Mouse (Mus musculus): Measurements from ENCODE around the gene Phc2. TPM values are rescaled to one million over a fixed set of nuclear protein-coding genes. Genes with fewer than 3 reads are reported as not detected.

The Phc2 gene
- polyA plus RNA-seq, 1 experiment from 2014 or later, result 27.1 TPM

GRCm38 (mm10) chr4:128751006-128751405, 96.5 kb downstream of the Phc2 start:
- DNase-seq (ENCODE audit: low spot score) (peak; percentile 36), ATAC-seq (ENCODE audit: low FRiP score, low TSS enrichment) (no peak)
- Histone ChIP-seq H3K36me3 (ENCODE audit: control insufficient read depth, insufficient read depth, low read length) (peaks cover 47% of the 10 kb centered on the region), H3K9me3 (ENCODE audit: control insufficient read depth, low read length) (no peaks in the 10 kb centered on the region), H3K4me3 (ENCODE audit: low read depth, low read length) (no peak overlapping the region), H3K27me3 (ENCODE audit: control insufficient read depth, insufficient read depth, low read length) (no peaks in the 10 kb centered on the region), H3K4me1 (replicated peaks; ENCODE audit: control insufficient read depth, insufficient read depth) (no peaks in the 10 kb centered on the region), H3K4me2 (replicated peaks; ENCODE audit: low read depth) (no peak overlapping the region), H3K27ac (replicated peaks) (no peak overlapping the region), H3K9ac (ENCODE audit: low read length) (no peak overlapping the region)
- TF ChIP-seq CTCF (IDR thresholded peaks at IDR 0.05; ENCODE audit: low read depth) (peak; percentile 62), EP300 (optimal IDR thresholded peaks at IDR 0.05) (no peak)
- WGBS, result 60% methylated on average over 5 of the region's 5 CpGs

DNA sequence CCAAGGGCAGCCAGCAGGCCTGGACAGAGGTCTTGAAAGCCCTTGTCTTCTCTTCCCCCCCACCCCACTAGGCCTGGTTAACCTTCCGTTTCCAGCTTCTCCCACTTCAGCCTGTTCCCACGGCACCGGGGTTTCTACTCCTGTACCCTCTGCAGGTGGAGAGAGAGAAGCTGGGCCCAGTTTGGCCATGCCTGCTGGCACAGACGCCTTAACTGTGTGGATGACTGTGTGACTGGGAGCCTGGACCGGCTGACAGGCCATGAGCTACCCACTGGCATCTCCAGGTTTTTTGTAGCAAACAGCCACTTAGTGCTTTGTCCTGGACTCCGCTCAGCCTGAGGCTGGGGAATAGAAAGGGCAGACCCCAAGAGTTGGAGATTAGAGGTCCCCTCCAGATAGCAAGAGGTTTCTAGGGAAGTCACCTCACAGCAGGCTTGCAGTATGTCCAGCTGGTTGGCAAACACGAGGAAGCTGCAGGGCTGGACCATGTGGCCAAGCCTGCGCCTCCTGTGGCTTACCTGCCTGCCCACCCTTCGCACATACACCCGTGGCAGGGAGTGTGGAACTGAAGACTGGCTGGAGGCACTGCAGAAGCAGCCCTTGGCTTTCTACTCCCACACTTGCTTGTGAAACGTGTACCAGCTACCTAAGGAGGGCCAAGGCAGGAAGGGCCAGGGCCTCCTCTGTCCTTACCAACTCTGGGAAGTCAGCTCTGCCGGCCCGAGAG, 97.7 kb downstream of the Phc2 start:
- no peak overlapping the region for H3K27ac ChIP-seq (replicated peaks)
- 84% methylated on average over 13 of the region's 13 CpGs for WGBS
- no peak overlapping the region for H3K4me2 ChIP-seq (replicated peaks; ENCODE audit: low read depth)
- TF ChIP-seq EP300 (optimal IDR thresholded peaks at IDR 0.05), result no peak
- TF ChIP-seq CTCF (IDR thresholded peaks at IDR 0.05; ENCODE audit: low read depth), result no peak
- no peaks in the 10 kb centered on the region for H3K9me3 ChIP-seq (ENCODE audit: control insufficient read depth, low read length)
- ATAC-seq (ENCODE audit: low FRiP score, low TSS enrichment) (no peak), DNase-seq (ENCODE audit: low spot score) (no peak)
- H3K4me3 ChIP-seq (ENCODE audit: low read depth, low read length), result no peak overlapping the region
- H3K36me3 ChIP-seq (ENCODE audit: control insufficient read depth, insufficient read depth, low read length), result peaks cover 39% of the 10 kb centered on the region
- no peak overlapping the region for H3K9ac ChIP-seq (ENCODE audit: low read length)
- no peaks in the 10 kb centered on the region for H3K27me3 ChIP-seq (ENCODE audit: control insufficient read depth, insufficient read depth, low read length)
- no peaks in the 10 kb centered on the region for H3K4me1 ChIP-seq (replicated peaks; ENCODE audit: control insufficient read depth, insufficient read depth)

GRCm38 (mm10) chr4:128753571-128753970, 99.1 kb downstream of the Phc2 start:
- no peak overlapping the region for H3K27ac ChIP-seq (replicated peaks)
- ATAC-seq (ENCODE audit: low FRiP score, low TSS enrichment), result no peak
- WGBS, result 91% methylated on average over 7 of the region's 7 CpGs

DNA sequence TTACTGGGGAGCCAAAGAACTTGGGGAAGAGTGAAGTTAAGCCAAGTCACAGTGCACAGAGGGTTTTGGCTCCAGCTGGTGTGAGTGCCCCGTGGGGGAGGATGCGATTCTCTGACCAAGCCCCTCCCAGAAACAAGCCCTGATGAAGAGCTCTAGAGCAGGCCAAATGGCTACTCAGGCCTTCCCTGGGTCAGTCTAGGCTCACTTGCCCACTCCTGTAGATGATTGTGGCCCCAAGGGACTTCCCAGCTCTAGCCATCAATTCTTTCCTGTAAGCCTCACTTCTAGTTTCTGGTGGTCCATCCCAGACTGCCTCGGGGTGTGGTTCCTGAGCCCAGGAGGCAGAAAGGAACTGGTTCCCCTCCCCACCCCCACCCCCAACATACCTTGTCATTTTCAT, 100.6 kb downstream of the Phc2 start, which contains the start of gene A3galt2:
TSS of gene A3galt2 (plus strand) at position 301 of the 400 bp plus-strand sequence.
- ATAC-seq (ENCODE audit: low FRiP score, low TSS enrichment), result no peak
- no peak within 1 kb of the TSS for H3K4me3 ChIP-seq (ENCODE audit: low read depth, low read length)
- TF ChIP-seq CTCF (IDR thresholded peaks at IDR 0.05; ENCODE audit: low read depth), result no peak
- no peak for TF ChIP-seq EP300 (optimal IDR thresholded peaks at IDR 0.05)
- no peak for DNase-seq (ENCODE audit: low spot score)
- H3K27me3 ChIP-seq (ENCODE audit: control insufficient read depth, insufficient read depth, low read length), result no peaks in the 10 kb centered on the region
- H3K4me1 ChIP-seq (replicated peaks; ENCODE audit: control insufficient read depth, insufficient read depth), result no peaks in the 10 kb centered on the region
- peaks cover 23% of the 10 kb centered on the region for H3K36me3 ChIP-seq (ENCODE audit: control insufficient read depth, insufficient read depth, low read length)
- WGBS, result 69% methylated on average over 3 of the region's 3 CpGs
- H3K9me3 ChIP-seq (ENCODE audit: control insufficient read depth, low read length), result no peaks in the 10 kb centered on the region
- no peak within 1 kb of the TSS for H3K9ac ChIP-seq (ENCODE audit: low read length)
- H3K27ac ChIP-seq (replicated peaks), result no peak within 1 kb of the TSS
- no peak within 1 kb of the TSS for H3K4me2 ChIP-seq (replicated peaks; ENCODE audit: low read depth)

More at GRCm38 (mm10) chr4:128753571-128753970, 99.1 kb downstream of the Phc2 start:
- Histone ChIP-seq H3K4me1 (replicated peaks; ENCODE audit: control insufficient read depth, insufficient read depth) (no peaks in the 10 kb centered on the region), H3K36me3 (ENCODE audit: control insufficient read depth, insufficient read depth, low read length) (peaks cover 26% of the 10 kb centered on the region), H3K9ac (ENCODE audit: low read length) (no peak overlapping the region), H3K27me3 (ENCODE audit: control insufficient read depth, insufficient read depth, low read length) (no peaks in the 10 kb centered on the region), H3K4me3 (ENCODE audit: low read depth, low read length) (no peak overlapping the region), H3K4me2 (replicated peaks; ENCODE audit: low read depth) (no peak overlapping the region), H3K9me3 (ENCODE audit: control insufficient read depth, low read length) (no peaks in the 10 kb centered on the region)
- no peak for DNase-seq (ENCODE audit: low spot score)
- TF ChIP-seq CTCF (IDR thresholded peaks at IDR 0.05; ENCODE audit: low read depth), result no peak
- no peak for TF ChIP-seq EP300 (optimal IDR thresholded peaks at IDR 0.05)

DNA sequence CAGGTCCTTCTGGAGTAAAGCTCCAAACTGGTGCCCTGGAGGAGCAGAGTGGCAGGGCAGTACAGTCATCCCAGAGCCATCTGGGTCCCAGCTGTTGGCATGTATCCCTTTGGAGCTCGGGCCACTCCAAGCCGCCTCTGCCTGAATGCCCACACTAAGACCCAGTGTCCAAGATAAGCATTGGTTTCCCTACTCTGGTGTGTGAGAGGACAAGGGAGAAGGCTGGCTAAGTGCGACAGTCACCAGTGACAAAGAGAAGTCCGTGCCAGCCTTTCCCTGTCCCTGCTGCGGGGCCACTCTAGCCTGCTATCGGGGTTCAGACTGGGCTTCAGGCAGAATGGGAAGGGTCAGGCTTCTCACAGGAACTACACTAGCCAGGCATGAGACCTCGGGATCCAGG, 101.4 kb downstream of the Phc2 start:
- 65% methylated on average over 7 of the region's 7 CpGs for WGBS
- DNase-seq (ENCODE audit: low spot score) (no peak), ATAC-seq (ENCODE audit: low FRiP score, low TSS enrichment) (no peak)
- Histone ChIP-seq H3K27ac (replicated peaks) (no peak overlapping the region), H3K9me3 (ENCODE audit: control insufficient read depth, low read length) (no peaks in the 10 kb centered on the region), H3K36me3 (ENCODE audit: control insufficient read depth, insufficient read depth, low read length) (peaks cover 22% of the 10 kb centered on the region), H3K27me3 (ENCODE audit: control insufficient read depth, insufficient read depth, low read length) (no peaks in the 10 kb centered on the region), H3K4me1 (replicated peaks; ENCODE audit: control insufficient read depth, insufficient read depth) (no peaks in the 10 kb centered on the region), H3K4me2 (replicated peaks; ENCODE audit: low read depth) (no peak overlapping the region), H3K9ac (ENCODE audit: low read length) (no peak overlapping the region), H3K4me3 (ENCODE audit: low read depth, low read length) (no peak overlapping the region)
- TF ChIP-seq EP300 (optimal IDR thresholded peaks at IDR 0.05) (no peak), CTCF (IDR thresholded peaks at IDR 0.05; ENCODE audit: low read depth) (no peak)

DNA sequence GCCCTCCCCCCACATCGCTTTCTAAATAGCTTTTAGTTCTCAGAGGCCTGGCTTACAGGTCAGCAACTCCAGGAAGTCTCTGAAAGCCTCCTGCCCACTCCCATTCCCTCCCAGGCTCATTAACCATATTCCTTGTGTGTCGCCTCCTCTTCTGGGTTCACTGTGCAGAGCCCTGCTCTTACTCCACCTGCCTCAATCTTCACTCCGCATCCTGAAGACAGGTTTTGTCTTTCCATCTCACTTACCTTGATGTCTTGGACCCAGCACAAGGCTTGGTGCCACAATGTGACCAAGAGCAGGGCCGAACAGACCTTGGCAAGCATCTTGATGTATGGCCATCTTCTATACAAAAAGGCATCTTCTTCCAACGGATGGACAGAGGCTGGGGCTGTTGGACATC, 104.7 kb downstream of the Phc2 start:
- no peak for TF ChIP-seq EP300 (optimal IDR thresholded peaks at IDR 0.05)
- TF ChIP-seq CTCF (IDR thresholded peaks at IDR 0.05; ENCODE audit: low read depth), result no peak
- Histone ChIP-seq H3K27me3 (ENCODE audit: control insufficient read depth, insufficient read depth, low read length) (no peaks in the 10 kb centered on the region), H3K9me3 (ENCODE audit: control insufficient read depth, low read length) (no peaks in the 10 kb centered on the region), H3K4me1 (replicated peaks; ENCODE audit: control insufficient read depth, insufficient read depth) (no peaks in the 10 kb centered on the region), H3K9ac (ENCODE audit: low read length) (no peak overlapping the region), H3K36me3 (ENCODE audit: control insufficient read depth, insufficient read depth, low read length) (no peaks in the 10 kb centered on the region), H3K27ac (replicated peaks) (no peak overlapping the region), H3K4me3 (ENCODE audit: low read depth, low read length) (no peak overlapping the region), H3K4me2 (replicated peaks; ENCODE audit: low read depth) (no peak overlapping the region)
- 75% methylated on average over 5 of the region's 5 CpGs for WGBS
- DNase-seq (ENCODE audit: low spot score) (no peak), ATAC-seq (ENCODE audit: low FRiP score, low TSS enrichment) (no peak)

Measured in stomach, postnatal 0 days (tissue).